Mouse (Mus musculus) midbrain, embryonic 14.5 days (tissue): ENCODE measurements around the gene 1700007K13Rik. TPM values are rescaled to one million over a fixed set of nuclear protein-coding genes. Genes with fewer than 3 reads are reported as not detected.

ENCODE experiments used
- ATAC-seq: fragments of 200-750 bp; cut with Nextera tagmentation; 2 replicates; pipeline ENCODE4 v1.8.0; 2017; ENCODE audit warnings: moderate number of reproducible peaks, moderate library complexity; ENCODE audit not compliant: low FRiP score, low TSS enrichment
- DNase-seq: peaks from one replicate; pipeline ENCODE4 v3.0.0-alpha.2; 2015
- H3K27ac ChIP-seq: fragments of 300-500 bp; sonication (generic); replicated peaks from 2 replicates; pipeline ENCODE4 v1.5.1; 2014; ENCODE audit warnings: mild to moderate bottlenecking, low read depth, low read length, moderate library complexity
- H3K27me3 ChIP-seq: fragments of 300-500 bp; sonication (generic); 2 replicates; pipeline ENCODE4 v1.6.1; 2014; ENCODE audit warnings: low read length, control low read depth, mixed read lengths; ENCODE audit not compliant: control insufficient read depth, insufficient read depth
- H3K36me3 ChIP-seq: fragments of 300-500 bp; sonication (generic); 2 replicates; pipeline ENCODE4 v1.6.1; 2014; ENCODE audit warnings: low read length, control low read depth; ENCODE audit not compliant: control insufficient read depth, insufficient read depth
- H3K4me1 ChIP-seq: fragments of 300-500 bp; sonication (generic); 2 replicates; pipeline ENCODE4 v1.6.1; 2014; ENCODE audit warnings: mild to moderate bottlenecking, antibody characterized with exemption, low read length, control low read depth; ENCODE audit not compliant: control insufficient read depth, insufficient read depth
- H3K4me2 ChIP-seq: fragments of 300-500 bp; sonication (generic); 2 replicates; pipeline ENCODE4 v1.6.1; 2014; ENCODE audit warnings: mild to moderate bottlenecking, low read length, moderate library complexity
- H3K4me3 ChIP-seq: fragments of 300-500 bp; sonication (generic); replicated peaks from 2 replicates; pipeline ENCODE4 v1.5.1; 2014; ENCODE audit warnings: low read depth, low read length
- H3K9ac ChIP-seq: fragments of 300-500 bp; sonication (generic); replicated peaks from 2 replicates; pipeline ENCODE4 v1.6.1; 2014; ENCODE audit warnings: mild to moderate bottlenecking, low read length, moderate library complexity
- H3K9me3 ChIP-seq: fragments of 300-500 bp; sonication (generic); 2 replicates; pipeline ENCODE4 v1.6.1; 2016; ENCODE audit warnings: low read length, control low read depth, mixed read lengths; ENCODE audit not compliant: control insufficient read depth
- WGBS: fragments of 180-500 bp; shearing (Covaris S2); extraction: QIAGEN DNeasy Blood & Tissue Kit; methylation state at CpG from one replicate; pipeline ENCODE4 v1.1.7; 2014; 5-methylcytosine and 5-hydroxymethylcytosine counted together
- polyA plus RNA-seq: library from polyadenylated mRNA; unstranded; fragments of >200 nt; fragmentation: Nextera tagmentation; extraction: Ambion mirVana; gene quantifications from 2 replicates; pipeline ENCODE4 v1.2.1, GENCODE M21; 2014

The 1700007K13Rik gene
- polyA plus RNA-seq, 1 experiment from 2014 or later: 1.4 TPM

DNA sequence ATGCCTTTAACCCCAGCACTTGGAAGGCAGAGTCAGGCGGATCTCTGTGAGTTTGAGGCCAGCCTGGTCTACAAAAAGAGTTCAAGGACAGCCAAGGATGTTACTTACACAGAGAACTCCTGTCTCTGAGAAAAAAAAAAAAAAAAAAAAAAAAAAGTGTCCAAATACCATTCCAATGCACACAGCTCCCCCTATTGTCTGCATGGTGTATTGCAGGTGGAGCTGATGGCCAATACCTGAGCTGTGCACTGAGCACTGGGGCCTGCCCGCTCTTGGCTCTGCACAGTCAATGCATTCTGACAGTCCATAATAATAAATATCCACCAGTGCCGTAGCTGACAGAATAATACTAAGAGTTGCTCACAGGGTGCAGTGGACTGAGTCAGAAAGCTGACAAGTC, 2.2 kb downstream of the 1700007K13Rik start:
- WGBS: 35% methylated on average over 3 of the region's 3 CpGs
- peak; percentile 59 for DNase-seq
- no peak overlapping the region for H3K9ac ChIP-seq
- H3K4me3 ChIP-seq: no peak overlapping the region
- no peak overlapping the region for H3K27ac ChIP-seq
- no peaks in the 10 kb centered on the region for H3K9me3 ChIP-seq
- no peak overlapping the region for H3K4me2 ChIP-seq
- ATAC-seq: no peak
- H3K27me3 ChIP-seq: no peaks in the 10 kb centered on the region
- peaks cover 17% of the 10 kb centered on the region for H3K4me1 ChIP-seq
- H3K36me3 ChIP-seq: no peaks in the 10 kb centered on the region; the same call in 1 of the 2 replicates

DNA sequence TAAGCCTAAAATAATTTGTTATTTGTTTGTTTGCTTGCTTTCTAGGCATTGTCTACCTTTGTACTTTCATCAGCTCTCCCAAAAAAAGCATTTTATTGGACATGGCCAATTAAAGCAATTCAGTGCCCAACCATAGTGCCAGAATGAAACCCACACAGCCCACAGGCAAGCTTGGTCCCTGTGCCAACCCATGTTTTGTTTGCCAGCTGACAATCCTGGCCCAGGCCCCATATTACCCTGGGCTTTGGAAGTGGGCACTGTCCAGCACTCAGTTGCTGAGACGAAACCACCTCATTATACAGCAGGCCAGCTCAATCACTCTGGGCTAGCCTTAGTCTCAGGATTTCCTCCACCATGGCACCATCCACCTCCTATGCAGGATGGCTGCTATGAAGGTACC, 9.5 kb downstream of the 1700007K13Rik start:
- Histone ChIP-seq H3K9ac (no peak overlapping the region), H3K36me3 (peaks cover 28% of the 10 kb centered on the region), H3K4me2 (no peak overlapping the region), H3K27me3 (no peaks in the 10 kb centered on the region), H3K4me3 (no peak overlapping the region), H3K9me3 (no peaks in the 10 kb centered on the region), H3K27ac (no peak overlapping the region), H3K4me1 (no peaks in the 10 kb centered on the region)
- DNase-seq (no peak), ATAC-seq (no peak)
- 80% methylated on average over 1 of the region's 1 CpGs for WGBS

DNA sequence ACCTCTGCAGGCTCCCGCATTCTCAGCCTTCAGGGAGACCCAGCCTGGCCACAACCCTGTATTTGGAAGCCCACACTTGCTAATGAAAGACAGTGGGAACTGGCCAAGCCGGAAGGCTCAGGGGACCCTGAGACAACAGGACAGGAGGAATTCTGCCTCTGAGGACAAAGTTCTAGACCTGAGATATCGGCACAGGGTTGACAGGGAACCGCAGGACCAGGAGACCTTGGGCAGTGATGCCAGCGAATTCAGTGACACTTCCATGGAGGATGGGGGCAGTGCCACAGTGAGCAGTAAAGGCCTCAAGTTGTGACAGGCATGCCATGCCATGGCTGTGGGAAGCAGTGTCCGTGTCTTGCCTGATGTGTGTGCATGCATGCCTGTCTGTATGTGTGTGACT, 12.6 kb downstream of the 1700007K13Rik start:
- Histone ChIP-seq H3K36me3 (peaks cover 51% of the 10 kb centered on the region), H3K27ac (no peak overlapping the region), H3K9ac (no peak overlapping the region), H3K4me1 (no peaks in the 10 kb centered on the region), H3K4me3 (no peak overlapping the region), H3K4me2 (no peak overlapping the region), H3K27me3 (no peaks in the 10 kb centered on the region), H3K9me3 (no peaks in the 10 kb centered on the region)
- WGBS: 95% methylated on average over 6 of the region's 6 CpGs
- DNase-seq: no peak
- no peak for ATAC-seq

DNA sequence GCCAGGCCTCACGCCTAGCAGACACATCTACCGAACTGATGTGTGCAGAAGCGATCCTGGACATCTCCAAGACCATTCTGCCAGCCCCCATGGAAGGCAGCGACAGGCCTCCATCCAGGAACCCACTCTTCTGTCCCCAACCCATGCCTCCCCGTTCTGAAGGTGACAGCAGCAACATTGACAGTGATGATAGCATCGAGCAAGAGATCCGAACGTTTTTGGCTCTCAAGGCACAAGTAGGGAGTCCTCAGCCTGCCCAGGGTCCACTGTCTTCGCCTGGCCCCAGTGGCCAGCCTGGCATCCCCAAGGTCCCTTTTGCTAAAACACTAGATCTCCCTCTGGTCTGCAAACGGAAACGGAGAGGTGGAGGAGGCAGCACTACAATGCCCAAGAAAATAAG, 14.5 kb downstream of the 1700007K13Rik start:
- no peaks in the 10 kb centered on the region for H3K9me3 ChIP-seq
- peaks cover 51% of the 10 kb centered on the region for H3K36me3 ChIP-seq
- ATAC-seq: no peak
- peaks cover 6% of the 10 kb centered on the region; the same call in 1 of the 2 replicates for H3K4me1 ChIP-seq
- no peak overlapping the region for H3K9ac ChIP-seq
- H3K27me3 ChIP-seq: no peaks in the 10 kb centered on the region
- H3K4me3 ChIP-seq: no peak overlapping the region
- DNase-seq: no peak
- WGBS: 92% methylated on average over 11 of the region's 11 CpGs
- no peak overlapping the region for H3K4me2 ChIP-seq
- H3K27ac ChIP-seq: no peak overlapping the region

DNA sequence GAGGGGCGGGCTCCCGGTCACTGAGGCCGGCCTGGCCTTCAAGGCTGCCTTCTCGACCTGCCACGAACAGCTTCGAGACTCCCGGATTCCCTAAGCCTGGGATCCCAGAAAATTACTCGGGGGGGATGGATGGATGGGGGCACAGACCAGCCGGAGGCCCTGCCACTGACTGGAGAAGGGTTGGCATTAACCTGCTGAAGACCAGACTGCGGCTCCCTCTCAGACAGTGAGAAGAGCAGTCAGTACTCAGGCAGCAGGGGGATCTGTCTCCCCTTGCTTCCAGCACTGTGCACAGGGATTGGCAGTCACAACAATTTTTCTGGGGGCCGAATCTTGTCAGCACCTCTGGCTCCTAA, 18.8 kb downstream of the 1700007K13Rik start:
- Histone ChIP-seq H3K9me3 (no peaks in the 10 kb centered on the region), H3K4me3 (peak overlapping the region; percentile 80), H3K36me3 (peaks cover 30% of the 10 kb centered on the region), H3K4me2 (peak overlapping the region; percentile 91), H3K27me3 (no peaks in the 10 kb centered on the region), H3K27ac (peak overlapping the region; percentile 82), H3K9ac (peak overlapping the region; percentile 87), H3K4me1 (peaks cover 13% of the 10 kb centered on the region)
- 0 out of 2 replicates have a peak, but pooled peaks have one; percentile 24 for ATAC-seq
- peak; percentile 54 for DNase-seq
- 10% methylated on average over 11 of the region's 11 CpGs for WGBS

DNA sequence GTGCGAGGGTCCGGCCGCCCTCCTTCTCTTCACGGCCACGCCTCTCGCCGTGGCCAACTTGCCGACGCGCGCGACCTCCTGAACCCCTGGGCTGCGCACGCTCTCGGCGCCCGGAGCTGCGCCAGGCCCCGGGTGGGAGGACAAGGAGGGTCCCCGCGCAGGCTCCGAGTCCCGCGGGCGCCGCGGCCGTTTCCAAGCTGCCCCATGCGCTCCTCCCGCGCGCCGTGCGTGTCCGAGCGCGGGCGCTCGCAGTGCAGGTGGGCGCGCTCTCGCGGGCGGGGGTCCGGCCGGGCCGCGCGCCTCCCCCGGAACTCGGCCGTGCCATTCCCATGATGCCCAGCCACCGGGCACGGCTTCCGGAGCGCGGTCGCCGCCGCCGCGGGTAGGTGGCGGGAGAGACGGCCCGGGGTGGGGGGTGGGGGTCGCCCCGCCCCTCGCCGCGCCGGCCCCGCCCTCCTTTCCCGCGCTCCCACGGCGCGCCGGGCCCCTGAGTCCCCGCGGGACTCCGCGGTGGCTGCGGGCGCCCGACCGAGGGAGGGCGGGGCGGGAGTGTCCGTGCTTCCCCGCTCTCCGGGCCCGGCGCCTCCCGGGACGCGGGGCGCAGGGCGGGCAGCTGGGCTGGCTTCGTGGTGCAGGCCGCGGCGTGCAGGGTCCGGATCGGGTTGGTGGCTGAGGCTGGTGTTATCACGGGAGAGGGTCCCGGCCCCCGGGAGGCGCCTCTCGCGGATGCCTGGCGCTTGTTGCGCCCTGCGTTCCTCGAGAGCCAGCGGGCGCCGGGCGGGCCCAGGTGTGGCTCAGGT, 19.4 kb downstream of the 1700007K13Rik start, which contains the start of gene Ppp1r26:
TSS of gene Ppp1r26 (plus strand) at position 286 of the 800 bp plus-strand sequence.
- H3K4me1 ChIP-seq: peaks cover 13% of the 10 kb centered on the region
- DNase-seq (peak; percentile 83), ATAC-seq (peak; percentile 64)
- no peaks in the 10 kb centered on the region for H3K9me3 ChIP-seq
- peak within 1 kb of the TSS; percentile 82 for H3K27ac ChIP-seq
- WGBS: under 1% methylated on average over 111 of the region's 118 CpGs
- peak within 1 kb of the TSS; percentile 87 for H3K9ac ChIP-seq
- H3K4me2 ChIP-seq: peak within 1 kb of the TSS; percentile 91
- H3K27me3 ChIP-seq: no peaks in the 10 kb centered on the region
- H3K36me3 ChIP-seq: peaks cover 24% of the 10 kb centered on the region
- peak within 1 kb of the TSS; percentile 80 for H3K4me3 ChIP-seq

DNA sequence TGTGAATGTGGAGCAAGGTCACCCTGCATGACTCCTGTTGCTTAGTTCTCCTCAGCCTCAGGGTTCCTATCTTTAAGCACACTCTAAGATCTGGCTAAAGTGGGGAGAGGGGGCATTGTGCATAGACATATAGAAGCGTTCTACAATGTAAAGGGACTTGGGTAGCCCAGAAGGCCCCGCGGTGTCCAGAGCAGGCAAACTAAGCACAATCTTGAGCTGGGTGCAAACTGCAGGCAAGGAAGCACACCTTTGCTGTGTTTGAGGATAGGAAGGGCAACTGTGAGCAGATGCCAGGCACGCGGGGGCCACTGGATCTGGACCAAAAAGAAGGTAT, 20.0 kb downstream of the 1700007K13Rik start:
- H3K9ac ChIP-seq: peak overlapping the region; percentile 87
- H3K4me3 ChIP-seq: peak overlapping the region; percentile 80
- no peaks in the 10 kb centered on the region for H3K9me3 ChIP-seq
- WGBS: 10% methylated on average over 5 of the region's 5 CpGs
- H3K4me1 ChIP-seq: peaks cover 13% of the 10 kb centered on the region
- DNase-seq: no peak
- H3K36me3 ChIP-seq: peaks cover 18% of the 10 kb centered on the region
- H3K4me2 ChIP-seq: peak overlapping the region; percentile 91
- peak overlapping the region; percentile 82 for H3K27ac ChIP-seq
- no peak for ATAC-seq
- no peaks in the 10 kb centered on the region for H3K27me3 ChIP-seq

DNA sequence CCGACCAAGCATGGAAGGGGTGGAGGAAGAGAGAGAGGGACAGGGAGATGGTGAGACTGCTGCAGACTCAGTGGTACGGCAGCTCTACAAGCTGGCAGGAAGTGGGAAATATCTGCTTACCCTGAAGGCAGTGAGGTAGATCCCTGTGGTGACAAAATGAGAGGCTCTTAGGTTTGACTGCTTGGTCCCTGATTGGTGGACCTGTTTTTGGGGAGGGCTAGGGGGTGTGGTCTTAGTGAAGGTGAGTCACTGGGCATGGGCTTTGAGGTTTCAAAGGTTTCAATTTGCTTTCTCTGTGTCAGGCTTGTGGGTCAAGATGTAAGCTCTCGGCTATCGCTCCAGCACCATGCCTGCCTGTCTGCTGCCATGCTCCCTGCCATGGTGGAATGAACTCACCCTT, 21.1 kb downstream of the 1700007K13Rik start:
- DNase-seq (no peak), ATAC-seq (no peak)
- Histone ChIP-seq H3K4me3 (no peak overlapping the region), H3K27me3 (no peaks in the 10 kb centered on the region), H3K36me3 (peaks cover 11% of the 10 kb centered on the region; the same call in 1 of the 2 replicates), H3K4me1 (peaks cover 13% of the 10 kb centered on the region), H3K9ac (no peak overlapping the region), H3K9me3 (no peaks in the 10 kb centered on the region), H3K27ac (no peak overlapping the region), H3K4me2 (no peak overlapping the region)
- WGBS: 92% methylated on average over 4 of the region's 4 CpGs

DNA sequence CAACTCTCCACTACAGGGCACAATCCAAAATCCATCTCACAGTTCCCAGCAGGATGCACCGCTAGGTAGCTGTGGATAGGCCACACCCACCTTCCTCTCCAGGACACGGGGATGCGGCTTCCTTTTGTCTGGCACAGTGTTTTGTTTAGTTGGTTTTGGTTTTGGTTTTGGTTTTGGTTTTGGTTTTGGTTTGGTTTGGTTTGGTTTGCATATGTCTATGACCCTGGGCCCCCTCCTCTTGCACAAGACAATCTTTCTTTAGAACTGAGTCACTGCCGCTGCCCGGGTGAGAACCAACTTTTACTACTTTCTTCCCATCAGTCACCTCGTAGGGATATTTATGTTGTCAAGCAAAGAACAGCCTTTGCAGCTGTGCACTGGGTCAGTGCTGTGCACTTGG, 25.3 kb downstream of the 1700007K13Rik start:
- WGBS: 82% methylated on average over 6 of the region's 6 CpGs
- H3K4me3 ChIP-seq: no peak overlapping the region
- DNase-seq (no peak), ATAC-seq (no peak)
- H3K9ac ChIP-seq: no peak overlapping the region
- H3K4me2 ChIP-seq: no peak overlapping the region
- no peaks in the 10 kb centered on the region for H3K9me3 ChIP-seq
- no peak overlapping the region for H3K27ac ChIP-seq
- H3K4me1 ChIP-seq: peaks cover 2% of the 10 kb centered on the region
- no peaks in the 10 kb centered on the region for H3K27me3 ChIP-seq
- H3K36me3 ChIP-seq: no peaks in the 10 kb centered on the region
